Mouse (Mus musculus): Measurements from ENCODE around the gene Tmem37. TPM values are rescaled to one million over a fixed set of nuclear protein-coding genes. Genes with fewer than 3 reads are reported as not detected.
"Not testable (repeated sequence)": the region's sequence is repeated elsewhere in the genome, so short reads cannot be mapped to it uniquely, and the experiment has no call there.

Gene Tmem37
- polyA plus RNA-seq, 1 experiment from 2014 or later, result 7.4 TPM

- Histone ChIP-seq H3K9me3 (ENCODE audit: control insufficient read depth, low read length) (no peaks in the 10 kb centered on the region), H3K9ac (ENCODE audit: low read length) (no peak overlapping the region), H3K4me1 (ENCODE audit: control insufficient read depth, insufficient read depth, low read length) (no peaks in the 10 kb centered on the region), H3K27me3 (ENCODE audit: control insufficient read depth, insufficient read depth, low read length) (no peaks in the 10 kb centered on the region), H3K27ac (ENCODE audit: low read depth, low read length) (no peak overlapping the region), H3K4me3 (ENCODE audit: low read depth, low read length) (no peak overlapping the region), H3K36me3 (ENCODE audit: control insufficient read depth, insufficient read depth, low read length) (no peaks in the 10 kb centered on the region), H3K4me2 (ENCODE audit: low read depth) (no peak overlapping the region)
- ATAC-seq (ENCODE audit: insufficient read depth, low FRiP score, low TSS enrichment) (no peak), DNase-seq (ENCODE audit: low spot score) (no peak)
- 65% methylated on average over 6 of the region's 6 CpGs for WGBS
These were observed 25.6 kb upstream of the Tmem37 start for GRCm38 (mm10) chr1:120099483-120099882.

GRCm38 (mm10) chr1:120098327-120098726 is 24.5 kb upstream of the Tmem37 start:
- Histone ChIP-seq H3K9ac (ENCODE audit: low read length) (no peak overlapping the region), H3K36me3 (ENCODE audit: control insufficient read depth, insufficient read depth, low read length) (no peaks in the 10 kb centered on the region), H3K4me2 (ENCODE audit: low read depth) (no peak overlapping the region), H3K9me3 (ENCODE audit: control insufficient read depth, low read length) (no peaks in the 10 kb centered on the region), H3K4me3 (ENCODE audit: low read depth, low read length) (no peak overlapping the region), H3K27me3 (ENCODE audit: control insufficient read depth, insufficient read depth, low read length) (no peaks in the 10 kb centered on the region), H3K4me1 (ENCODE audit: control insufficient read depth, insufficient read depth, low read length) (no peaks in the 10 kb centered on the region), H3K27ac (ENCODE audit: low read depth, low read length) (no peak overlapping the region)
- DNase-seq (ENCODE audit: low spot score) (peak; percentile 62), ATAC-seq (ENCODE audit: insufficient read depth, low FRiP score, low TSS enrichment) (no peak)
- 17% methylated on average over 7 of the region's 7 CpGs for WGBS

- Histone ChIP-seq H3K27me3 (ENCODE audit: control insufficient read depth, insufficient read depth, low read length) (no peaks in the 10 kb centered on the region), H3K27ac (ENCODE audit: low read depth, low read length) (no peak overlapping the region), H3K4me3 (ENCODE audit: low read depth, low read length) (no peak overlapping the region), H3K9ac (ENCODE audit: low read length) (no peak overlapping the region), H3K36me3 (ENCODE audit: control insufficient read depth, insufficient read depth, low read length) (no peaks in the 10 kb centered on the region), H3K4me2 (ENCODE audit: low read depth) (no peak overlapping the region), H3K4me1 (ENCODE audit: control insufficient read depth, insufficient read depth, low read length) (no peaks in the 10 kb centered on the region), H3K9me3 (ENCODE audit: control insufficient read depth, low read length) (no peaks in the 10 kb centered on the region)
- ATAC-seq (ENCODE audit: insufficient read depth, low FRiP score, low TSS enrichment) (no peak), DNase-seq (ENCODE audit: low spot score) (no peak)
- WGBS, result 83% methylated on average over 3 of the region's 3 CpGs
These were observed 21.0 kb upstream of the Tmem37 start for GRCm38 (mm10) chr1:120094920-120095319.

GRCm38 (mm10) chr1:120093482-120094134 is 19.7 kb upstream of the Tmem37 start:
- peak; percentile 85 for DNase-seq (ENCODE audit: low spot score)
- H3K9ac ChIP-seq (ENCODE audit: low read length); H3K27ac ChIP-seq (ENCODE audit: low read depth, low read length); H3K4me3 ChIP-seq (ENCODE audit: low read depth, low read length); H3K4me1 ChIP-seq (ENCODE audit: control insufficient read depth, insufficient read depth, low read length); H3K9me3 ChIP-seq (ENCODE audit: control insufficient read depth, low read length); H3K36me3 ChIP-seq (ENCODE audit: control insufficient read depth, insufficient read depth, low read length); H3K4me2 ChIP-seq (ENCODE audit: low read depth); H3K27me3 ChIP-seq (ENCODE audit: control insufficient read depth, insufficient read depth, low read length): not testable (repeated sequence)
- ATAC-seq (ENCODE audit: insufficient read depth, low FRiP score, low TSS enrichment), result peak; percentile 46; the same call in 1 of the 2 replicates
- WGBS, result 53% methylated on average over 11 of the region's 14 CpGs

- no peaks in the 10 kb centered on the region for H3K9me3 ChIP-seq (ENCODE audit: control insufficient read depth, low read length)
- DNase-seq (ENCODE audit: low spot score) (no peak), ATAC-seq (ENCODE audit: insufficient read depth, low FRiP score, low TSS enrichment) (no peak)
- H3K36me3 ChIP-seq (ENCODE audit: control insufficient read depth, insufficient read depth, low read length), result no peaks in the 10 kb centered on the region
- no peak overlapping the region for H3K9ac ChIP-seq (ENCODE audit: low read length)
- no peaks in the 10 kb centered on the region for H3K27me3 ChIP-seq (ENCODE audit: control insufficient read depth, insufficient read depth, low read length)
- no peak overlapping the region for H3K4me3 ChIP-seq (ENCODE audit: low read depth, low read length)
- 84% methylated on average over 8 of the region's 8 CpGs for WGBS
- no peak overlapping the region for H3K27ac ChIP-seq (ENCODE audit: low read depth, low read length)
- no peaks in the 10 kb centered on the region for H3K4me1 ChIP-seq (ENCODE audit: control insufficient read depth, insufficient read depth, low read length)
- H3K4me2 ChIP-seq (ENCODE audit: low read depth), result no peak overlapping the region
These were observed 17.2 kb upstream of the Tmem37 start for GRCm38 (mm10) chr1:120090880-120091570.

GRCm38 (mm10) chr1:120089180-120089579 is 15.3 kb upstream of the Tmem37 start:
- no peak for DNase-seq (ENCODE audit: low spot score)
- ATAC-seq (ENCODE audit: insufficient read depth, low FRiP score, low TSS enrichment), result no peak
- Histone ChIP-seq H3K9me3 (ENCODE audit: control insufficient read depth, low read length) (no peaks in the 10 kb centered on the region), H3K4me3 (ENCODE audit: low read depth, low read length) (no peak overlapping the region), H3K9ac (ENCODE audit: low read length) (no peak overlapping the region), H3K27me3 (ENCODE audit: control insufficient read depth, insufficient read depth, low read length) (no peaks in the 10 kb centered on the region), H3K27ac (ENCODE audit: low read depth, low read length) (no peak overlapping the region), H3K4me1 (ENCODE audit: control insufficient read depth, insufficient read depth, low read length) (no peaks in the 10 kb centered on the region), H3K36me3 (ENCODE audit: control insufficient read depth, insufficient read depth, low read length) (no peaks in the 10 kb centered on the region), H3K4me2 (ENCODE audit: low read depth) (no peak overlapping the region)
- WGBS, result 3% methylated on average over 4 of the region's 5 CpGs

GRCm38 (mm10) chr1:120086644-120087043 is 12.8 kb upstream of the Tmem37 start:
- 78% methylated on average over 13 of the region's 13 CpGs for WGBS

GRCm38 (mm10) chr1:120085696-120086095 is 11.8 kb upstream of the Tmem37 start:
- H3K9ac ChIP-seq (ENCODE audit: low read length), result no peak overlapping the region
- H3K9me3 ChIP-seq (ENCODE audit: control insufficient read depth, low read length), result no peaks in the 10 kb centered on the region
- H3K4me1 ChIP-seq (ENCODE audit: control insufficient read depth, insufficient read depth, low read length), result no peaks in the 10 kb centered on the region
- no peak for DNase-seq (ENCODE audit: low spot score)
- no peak overlapping the region for H3K4me3 ChIP-seq (ENCODE audit: low read depth, low read length)
- H3K4me2 ChIP-seq (ENCODE audit: low read depth), result no peak overlapping the region
- no peaks in the 10 kb centered on the region for H3K36me3 ChIP-seq (ENCODE audit: control insufficient read depth, insufficient read depth, low read length)
- no peak overlapping the region for H3K27ac ChIP-seq (ENCODE audit: low read depth, low read length)
- WGBS, result 69% methylated on average over 3 of the region's 3 CpGs
- H3K27me3 ChIP-seq (ENCODE audit: control insufficient read depth, insufficient read depth, low read length), result no peaks in the 10 kb centered on the region
- no peak for ATAC-seq (ENCODE audit: insufficient read depth, low FRiP score, low TSS enrichment)

More at GRCm38 (mm10) chr1:120086644-120087043, 12.8 kb upstream of the Tmem37 start:
- ATAC-seq (ENCODE audit: insufficient read depth, low FRiP score, low TSS enrichment), result no peak
- DNase-seq (ENCODE audit: low spot score), result no peak
- Histone ChIP-seq H3K27me3 (ENCODE audit: control insufficient read depth, insufficient read depth, low read length) (no peaks in the 10 kb centered on the region), H3K4me2 (ENCODE audit: low read depth) (no peak overlapping the region), H3K36me3 (ENCODE audit: control insufficient read depth, insufficient read depth, low read length) (no peaks in the 10 kb centered on the region), H3K9ac (ENCODE audit: low read length) (no peak overlapping the region), H3K4me1 (ENCODE audit: control insufficient read depth, insufficient read depth, low read length) (no peaks in the 10 kb centered on the region), H3K4me3 (ENCODE audit: low read depth, low read length) (no peak overlapping the region), H3K27ac (ENCODE audit: low read depth, low read length) (no peak overlapping the region), H3K9me3 (ENCODE audit: control insufficient read depth, low read length) (no peaks in the 10 kb centered on the region)

GRCm38 (mm10) chr1:120083921-120084517 is 10.1 kb upstream of the Tmem37 start:
- WGBS, result 64% methylated on average over 5 of the region's 5 CpGs
- H3K36me3 ChIP-seq (ENCODE audit: control insufficient read depth, insufficient read depth, low read length), result no peaks in the 10 kb centered on the region

More at GRCm38 (mm10) chr1:120083921-120084517, 10.1 kb upstream of the Tmem37 start:
- no peak overlapping the region for H3K4me2 ChIP-seq (ENCODE audit: low read depth)
- DNase-seq (ENCODE audit: low spot score), result no peak
- H3K27me3 ChIP-seq (ENCODE audit: control insufficient read depth, insufficient read depth, low read length), result no peaks in the 10 kb centered on the region
- no peak overlapping the region for H3K9ac ChIP-seq (ENCODE audit: low read length)
- no peak for ATAC-seq (ENCODE audit: insufficient read depth, low FRiP score, low TSS enrichment)
- H3K27ac ChIP-seq (ENCODE audit: low read depth, low read length), result no peak overlapping the region
- H3K9me3 ChIP-seq (ENCODE audit: control insufficient read depth, low read length), result no peaks in the 10 kb centered on the region
- H3K4me3 ChIP-seq (ENCODE audit: low read depth, low read length), result no peak overlapping the region
- H3K4me1 ChIP-seq (ENCODE audit: control insufficient read depth, insufficient read depth, low read length), result no peaks in the 10 kb centered on the region
